Comparison of ENCODE assay signal across 10 mouse cellular contexts in the genomic region with DNA sequence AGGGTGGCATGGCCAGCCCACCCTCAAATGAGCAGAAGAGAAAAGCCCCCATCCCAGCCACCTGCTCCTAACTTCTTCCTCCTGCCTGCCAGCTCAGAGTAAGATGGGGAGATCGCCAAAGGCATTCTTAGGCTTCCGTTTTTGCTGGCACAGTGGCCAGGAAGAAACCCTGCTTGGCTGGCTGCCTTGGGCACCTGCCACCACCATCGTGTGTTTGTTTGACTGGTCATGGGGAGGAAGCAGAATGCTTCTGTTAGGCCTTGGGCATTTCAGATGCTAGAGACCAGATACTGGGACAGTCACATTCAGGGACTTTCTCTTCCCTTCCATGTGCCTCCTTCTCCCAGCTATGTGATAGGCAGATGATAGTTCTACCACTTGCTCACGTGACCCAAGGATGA.
A peak's percentile ranks its signal among the peaks of the same experiment; 100 is the strongest.
DNase-seq lines count a peak whose midpoint lies in the region; ATAC-seq and TF ChIP-seq lines count a peak whose summit lies in the region.
"Had no signal": no experiment of that assay in that cellular context is flagged by ENCODE, and none has a peak within 500 bp of the region (broad histone marks: within the 10 kb centered on the region; RNA-seq: fewer than 3 reads in every experiment).

No protein-coding gene starts in this region.

- ATAC-seq in heart, embryonic 12.5 days (ENCODE audit: insufficient number of reproducible peaks, low FRiP score), result no peak
- peak; percentile 26; the same call in 1 of the 2 replicates for ATAC-seq in common myeloid progenitor, adult 5-6 weeks (replicated peaks; ENCODE audit: low read depth, poor library complexity, severe bottlenecking)
- no peak for ATAC-seq in stomach, postnatal 0 days (ENCODE audit: low FRiP score, low TSS enrichment)
- no peak for ATAC-seq in intestine, embryonic 15.5 days

- H3K9me3 ChIP-seq in heart, embryonic 12.5 days (replicated peaks), result peaks cover 4% of the 10 kb centered on the region; the same call in 1 of the 2 replicates
- H3K9me3 ChIP-seq in stomach, postnatal 0 days (ENCODE audit: control insufficient read depth, low read length), result no peaks in the 10 kb centered on the region
- H3K9me3 ChIP-seq in intestine, embryonic 15.5 days, result no peaks in the 10 kb centered on the region

- H3K36me3 ChIP-seq in heart, embryonic 12.5 days, result no peaks in the 10 kb centered on the region; the same call in 1 of the 2 replicates
- no peaks in the 10 kb centered on the region for H3K36me3 ChIP-seq in stomach, postnatal 0 days (ENCODE audit: control insufficient read depth, insufficient read depth, low read length)
- no peaks in the 10 kb centered on the region for H3K36me3 ChIP-seq in intestine, embryonic 15.5 days

- no peak overlapping the region for H3K9ac ChIP-seq in heart, embryonic 12.5 days
- no peak overlapping the region for H3K9ac ChIP-seq in stomach, postnatal 0 days (ENCODE audit: low read length)
- no peak overlapping the region for H3K9ac ChIP-seq in intestine, embryonic 15.5 days
- H3K9ac ChIP-seq: heart, embryonic 13.5 days had no signal

- no peak for TF ChIP-seq CTCF in stomach, postnatal 0 days (IDR thresholded peaks at IDR 0.05; ENCODE audit: low read depth)

- 78% methylated on average over 4 of the region's 4 CpGs for WGBS in heart, embryonic 12.5 days
- WGBS in stomach, postnatal 0 days, result 66% methylated on average over 4 of the region's 4 CpGs
- 85% methylated on average over 4 of the region's 4 CpGs for WGBS in intestine, embryonic 15.5 days

- H3K27me3 ChIP-seq in heart, embryonic 12.5 days (replicated peaks), result no peaks in the 10 kb centered on the region
- no peaks in the 10 kb centered on the region for H3K27me3 ChIP-seq in stomach, postnatal 0 days (ENCODE audit: control insufficient read depth, insufficient read depth, low read length)
- H3K27me3 ChIP-seq in intestine, embryonic 15.5 days (replicated peaks), result no peaks in the 10 kb centered on the region
- H3K27me3 ChIP-seq: heart, embryonic 13.5 days had no signal

- no peak overlapping the region for H3K4me2 ChIP-seq in heart, embryonic 12.5 days
- no peak overlapping the region for H3K4me2 ChIP-seq in stomach, postnatal 0 days (replicated peaks; ENCODE audit: low read depth)
- H3K4me2 ChIP-seq in intestine, embryonic 15.5 days (replicated peaks), result no peak overlapping the region
- H3K4me2 ChIP-seq: heart, embryonic 13.5 days had no signal

- intact Hi-C loops in heart, postnatal 10 days (cut with DNase I), result no loop called here
- intact Hi-C loops in gastrocnemius, postnatal 14 days (cut with DNase I; ENCODE audit: low total_unique reads), result no loop called here

- DNase-seq in heart, postnatal 10 days, result peak; percentile 38 to 48
- DNase-seq in testis, postnatal 10 days (ENCODE audit: low spot score), result peak; percentile 38
- DNase-seq in testis, postnatal 14 days (ENCODE audit: low spot score), result no peak
- peak; percentile 37 for DNase-seq in stomach, postnatal 0 days (ENCODE audit: low spot score)
- DNase-seq in gastrocnemius, postnatal 14 days, result no peak
- DNase-seq: embryo, embryonic 11 days had no signal

- H3K4me3 ChIP-seq in heart, embryonic 12.5 days, result no peak overlapping the region
- no peak overlapping the region for H3K4me3 ChIP-seq in stomach, postnatal 0 days (ENCODE audit: low read depth, low read length)
- no peak overlapping the region for H3K4me3 ChIP-seq in intestine, embryonic 15.5 days (replicated peaks)
- H3K4me3 ChIP-seq: heart, embryonic 13.5 days had no signal

- H3K27ac ChIP-seq in heart, embryonic 12.5 days (ENCODE audit: poor library complexity, severe bottlenecking), result no peak overlapping the region
- H3K27ac ChIP-seq in stomach, postnatal 0 days (replicated peaks), result no peak overlapping the region
- H3K27ac ChIP-seq in intestine, embryonic 15.5 days, result no peak overlapping the region
- H3K27ac ChIP-seq: heart, embryonic 13.5 days had no signal

- peaks cover 10% of the 10 kb centered on the region for H3K4me1 ChIP-seq in heart, embryonic 12.5 days (replicated peaks)
- no peaks in the 10 kb centered on the region for H3K4me1 ChIP-seq in stomach, postnatal 0 days (replicated peaks; ENCODE audit: control insufficient read depth, insufficient read depth)
- H3K4me1 ChIP-seq in intestine, embryonic 15.5 days (replicated peaks), result peaks cover 2% of the 10 kb centered on the region; the same call in 1 of the 2 replicates

- no peak for TF ChIP-seq EP300 in stomach, postnatal 0 days (optimal IDR thresholded peaks at IDR 0.05)

Comparison
In these comparisons a context has a peak if more than half of its experiments do, and no peak if none do; other contexts are left out.
1. DNase-seq: peak in heart, postnatal 10 days (2 of 2), testis, postnatal 10 days (single experiment) and stomach, postnatal 0 days (single experiment); none in testis, postnatal 14 days (single experiment) and gastrocnemius, postnatal 14 days (single experiment).